ENCODE assay signal across 10 mouse cellular contexts in the genomic region with DNA sequence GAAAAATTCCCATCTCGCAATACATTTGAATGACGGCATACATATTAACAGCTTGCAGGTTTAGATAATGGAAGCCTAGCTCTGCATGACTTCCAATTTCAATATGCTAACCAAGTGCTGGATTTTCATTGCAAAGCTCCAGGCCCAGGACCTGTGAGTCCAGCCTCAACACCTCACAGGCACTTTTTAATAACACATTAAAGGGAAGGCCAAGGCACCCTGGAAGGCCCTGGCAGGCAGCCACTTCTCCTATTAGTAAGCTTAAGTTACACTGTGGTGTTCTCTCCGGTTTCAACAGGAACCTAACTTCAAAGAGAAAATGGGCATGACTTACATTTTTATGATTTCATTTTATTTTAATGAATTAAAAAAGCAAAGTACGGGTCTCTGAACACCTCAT.
A peak's percentile ranks its signal among the peaks of the same experiment; 100 is the strongest.
DNase-seq lines count a peak whose midpoint lies in the region; ATAC-seq and TF ChIP-seq lines count a peak whose summit lies in the region.
"Had no signal": no experiment of that assay in that cellular context is flagged by ENCODE, and none has a peak within 500 bp of the region (broad histone marks: within the 10 kb centered on the region; RNA-seq: fewer than 3 reads in every experiment).

No protein-coding gene starts in this region.

- TF ChIP-seq POLR2A in lung, adult 2 months (IDR thresholded peaks at IDR 0.05; ENCODE audit: borderline replicate concordance, extremely low read depth, low read depth, low read length) = no peak

- H3K4me3 ChIP-seq in embryonic facial prominence, embryonic 12.5 days = no peak overlapping the region
- H3K4me3 ChIP-seq in embryonic facial prominence, embryonic 10.5 days = no peak overlapping the region
- H3K4me3 ChIP-seq in lung, adult 2 months (replicated peaks; ENCODE audit: extremely low read depth, low read depth, low read length) = no peak overlapping the region
- H3K4me3 ChIP-seq: liver, embryonic 13.5 days had no signal

- WGBS in embryonic facial prominence, embryonic 12.5 days = 48% methylated on average over 4 of the region's 4 CpGs
- 72% methylated on average over 4 of the region's 4 CpGs for WGBS in embryonic facial prominence, embryonic 10.5 days
- WGBS in lung, adult 2 months = 54% methylated on average over 4 of the region's 4 CpGs

- H3K27ac ChIP-seq in embryonic facial prominence, embryonic 12.5 days = peak overlapping the region; percentile 37; the same call in 1 of the 2 replicates
- no peak overlapping the region for H3K27ac ChIP-seq in embryonic facial prominence, embryonic 10.5 days (replicated peaks)
- H3K27ac ChIP-seq: liver, embryonic 13.5 days had no signal

- DNase-seq in embryonic facial prominence, embryonic 10.5 days (ENCODE audit: low spot score) = no peak
- DNase-seq in lung, postnatal 36 days = peak; percentile 26
- no peak for DNase-seq in lung, adult 2 months
- peak; percentile 12 to 30 for DNase-seq in kidney, adult 8-10 months
- no peak for DNase-seq in layer of hippocampus, adult 18-20 months (ENCODE audit: low spot score in 2 of 2)
- DNase-seq in T-cell, adult 2 months (ENCODE audit: low spot score) = no peak
- DNase-seq: gastrocnemius, postnatal 25 days; liver, embryonic 13.5 days had no signal

- no peak for TF ChIP-seq CTCF in lung, adult 2 months (IDR thresholded peaks at IDR 0.05; ENCODE audit: insufficient read depth, low read length)

- H3K9me3 ChIP-seq in embryonic facial prominence, embryonic 12.5 days = no peaks in the 10 kb centered on the region
- no peaks in the 10 kb centered on the region for H3K9me3 ChIP-seq in embryonic facial prominence, embryonic 10.5 days
- H3K9me3 ChIP-seq: liver, embryonic 13.5 days had no signal

- no peaks in the 10 kb centered on the region for H3K4me1 ChIP-seq in embryonic facial prominence, embryonic 12.5 days
- no peaks in the 10 kb centered on the region for H3K4me1 ChIP-seq in embryonic facial prominence, embryonic 10.5 days
- H3K4me1 ChIP-seq in lung, adult 2 months (ENCODE audit: control insufficient read depth, insufficient read depth, low read length) = peaks cover 2% of the 10 kb centered on the region; the same call in 1 of the 2 replicates
- H3K4me1 ChIP-seq: liver, embryonic 13.5 days had no signal

- no peak; the same call in 1 of the 2 replicates for ATAC-seq in embryonic facial prominence, embryonic 12.5 days (ENCODE audit: insufficient number of reproducible peaks, insufficient read depth, low FRiP score, low TSS enrichment)
- ATAC-seq in megakaryocyte, adult 5-6 weeks (ENCODE audit: poor library complexity, severe bottlenecking) = 0 out of 2 replicates have a peak, but pooled peaks have one; percentile 26

- H3K4me2 ChIP-seq in embryonic facial prominence, embryonic 12.5 days (replicated peaks) = no peak overlapping the region
- H3K4me2 ChIP-seq: liver, embryonic 13.5 days had no signal

- no peaks in the 10 kb centered on the region for H3K27me3 ChIP-seq in embryonic facial prominence, embryonic 12.5 days
- H3K27me3 ChIP-seq in embryonic facial prominence, embryonic 10.5 days (replicated peaks; ENCODE audit: low read depth, poor library complexity, severe bottlenecking) = no peaks in the 10 kb centered on the region
- H3K27me3 ChIP-seq: liver, embryonic 13.5 days had no signal

- no peak overlapping the region for H3K9ac ChIP-seq in embryonic facial prominence, embryonic 12.5 days
- H3K9ac ChIP-seq: liver, embryonic 13.5 days had no signal

- H3K36me3 ChIP-seq in embryonic facial prominence, embryonic 12.5 days = no peaks in the 10 kb centered on the region
- no peaks in the 10 kb centered on the region for H3K36me3 ChIP-seq in embryonic facial prominence, embryonic 10.5 days (replicated peaks)
- H3K36me3 ChIP-seq: liver, embryonic 13.5 days had no signal

Comparison
In these comparisons a context has a peak if more than half of its experiments do, and no peak if none do; other contexts are left out.
1. DNase-seq: peak in lung, postnatal 36 days (single experiment) and kidney, adult 8-10 months (2 of 2); none in embryonic facial prominence, embryonic 10.5 days (single experiment), lung, adult 2 months (single experiment), layer of hippocampus, adult 18-20 months (0 of 2) and T-cell, adult 2 months (single experiment).